In genomic region chr14:32317822-32318221, GRCm38 (mm10) we compare ENCODE assay signal across 15 mouse cellular contexts. TPM values are rescaled to one million over a fixed set of nuclear protein-coding genes. Genes with fewer than 3 reads are reported as not detected.
DNase-seq lines count a peak whose midpoint lies in the region; ATAC-seq and TF ChIP-seq lines count a peak whose summit lies in the region.
"Had no signal": no experiment of that assay in that cellular context is flagged by ENCODE, and none has a peak within 500 bp of the region (broad histone marks: within the 10 kb centered on the region; RNA-seq: fewer than 3 reads in every experiment).

No protein-coding gene starts in this region.

- TF ChIP-seq CTCF in E14TG2a.4 (conservative IDR thresholded peaks at IDR 0.05; ENCODE audit: low read length): no peak

- ATAC-seq in forebrain, embryonic 13.5 days: no peak
- no peak for ATAC-seq in midbrain, embryonic 13.5 days
- ATAC-seq: activated CD4-positive, CD25-positive, alpha-beta regulatory T cell, adult 4 months had no signal

- no peaks in the 10 kb centered on the region for H3K36me3 ChIP-seq in forebrain, embryonic 10.5 days (replicated peaks)
- H3K36me3 ChIP-seq in forebrain, embryonic 13.5 days (ENCODE audit: poor library complexity, severe bottlenecking): no peaks in the 10 kb centered on the region
- H3K36me3 ChIP-seq in E14TG2a.4 (ENCODE audit: insufficient read depth, low read length): no peaks in the 10 kb centered on the region
- H3K36me3 ChIP-seq in midbrain, embryonic 13.5 days: no peaks in the 10 kb centered on the region
- H3K36me3 ChIP-seq: heart, embryonic 13.5 days; limb, embryonic 15.5 days had no signal

- H3K9me3 ChIP-seq in forebrain, embryonic 10.5 days: no peaks in the 10 kb centered on the region
- no peaks in the 10 kb centered on the region for H3K9me3 ChIP-seq in forebrain, embryonic 13.5 days (replicated peaks)
- no peaks in the 10 kb centered on the region for H3K9me3 ChIP-seq in E14TG2a.4 (ENCODE audit: low read length)
- no peaks in the 10 kb centered on the region for H3K9me3 ChIP-seq in midbrain, embryonic 13.5 days
- H3K9me3 ChIP-seq: heart, embryonic 13.5 days; limb, embryonic 15.5 days had no signal

- no peak overlapping the region for H3K9ac ChIP-seq in forebrain, embryonic 13.5 days
- H3K9ac ChIP-seq in midbrain, embryonic 13.5 days (replicated peaks): no peak overlapping the region
- H3K9ac ChIP-seq: heart, embryonic 13.5 days; limb, embryonic 15.5 days had no signal

- H3K4me3 ChIP-seq in forebrain, embryonic 10.5 days: peak overlapping the region; percentile 32
- H3K4me3 ChIP-seq in forebrain, embryonic 13.5 days: no peak overlapping the region
- H3K4me3 ChIP-seq in E14TG2a.4 (replicated peaks; ENCODE audit: low read length): peak overlapping the region; percentile 78
- peak overlapping the region; percentile 14; the same call in 1 of the 2 replicates for H3K4me3 ChIP-seq in midbrain, embryonic 13.5 days (replicated peaks)
- H3K4me3 ChIP-seq: heart, embryonic 13.5 days; layer of hippocampus, adult 2 months; limb, embryonic 15.5 days; myocyte had no signal

- peaks cover 14% of the 10 kb centered on the region for H3K4me1 ChIP-seq in forebrain, embryonic 10.5 days
- H3K4me1 ChIP-seq in forebrain, embryonic 13.5 days: peaks cover 9% of the 10 kb centered on the region
- H3K4me1 ChIP-seq in E14TG2a.4 (replicated peaks; ENCODE audit: low read depth, low read length): peaks cover 49% of the 10 kb centered on the region
- H3K4me1 ChIP-seq in midbrain, embryonic 13.5 days (replicated peaks): peaks cover 13% of the 10 kb centered on the region

- DNase-seq in forebrain, embryonic 10.5 days (ENCODE audit: extremely low spot score, low spot score): peak; percentile 31
- DNase-seq in embryo, embryonic 9.5 days (ENCODE audit: extremely low spot score): peak; percentile 29
- no peak for DNase-seq in cerebellum, postnatal 4 days (ENCODE audit: low spot score in 2 of 2)
- no peak for DNase-seq in kidney, postnatal 4 days
- no peak for DNase-seq in ovary, postnatal 10 days (ENCODE audit: low spot score)
- DNase-seq: kidney, adult 11 months; lung, postnatal 10 days had no signal

- WGBS in forebrain, embryonic 10.5 days: 9% methylated on average over 4 of the region's 4 CpGs
- WGBS in forebrain, embryonic 13.5 days: 15% methylated on average over 4 of the region's 4 CpGs
- WGBS in midbrain, embryonic 13.5 days: 6% methylated on average over 4 of the region's 4 CpGs

- no peak overlapping the region for H3K27ac ChIP-seq in forebrain, embryonic 10.5 days
- no peak overlapping the region for H3K27ac ChIP-seq in forebrain, embryonic 13.5 days
- no peak overlapping the region for H3K27ac ChIP-seq in midbrain, embryonic 13.5 days
- H3K27ac ChIP-seq: heart, embryonic 13.5 days; layer of hippocampus, adult 2 months; limb, embryonic 15.5 days had no signal

- no peaks in the 10 kb centered on the region for H3K27me3 ChIP-seq in forebrain, embryonic 10.5 days (ENCODE audit: poor library complexity, severe bottlenecking)
- no peaks in the 10 kb centered on the region for H3K27me3 ChIP-seq in forebrain, embryonic 13.5 days
- no peaks in the 10 kb centered on the region for H3K27me3 ChIP-seq in E14TG2a.4 (ENCODE audit: insufficient read depth, low read length)
- no peaks in the 10 kb centered on the region for H3K27me3 ChIP-seq in midbrain, embryonic 13.5 days
- H3K27me3 ChIP-seq: heart, embryonic 13.5 days; limb, embryonic 15.5 days had no signal

- no peak overlapping the region; the same call in 1 of the 2 replicates for H3K4me2 ChIP-seq in forebrain, embryonic 13.5 days
- peak overlapping the region; percentile 12 for H3K4me2 ChIP-seq in midbrain, embryonic 13.5 days (replicated peaks)
- H3K4me2 ChIP-seq: heart, embryonic 13.5 days; limb, embryonic 15.5 days had no signal

RNA-seq across cellular contexts. Expression of gene Ogdhl, which starts 4.0 kb away (rescaled TPM):
- polyA plus RNA-seq in forebrain, embryonic 10.5 days (2016; fragmentation: Nextera tagmentation; extraction: Ambion mirVana): 18.3 and 18.4 TPM in 2 replicates
- 20.3 and 21.7 TPM in 2 replicates for polyA plus RNA-seq in forebrain, embryonic 13.5 days (2015; fragmentation: Nextera tagmentation; extraction: Ambion mirVana)
- 25.9 and 29.6 TPM in 2 replicates for polyA plus RNA-seq in midbrain, embryonic 13.5 days (2015; fragmentation: Nextera tagmentation; extraction: Ambion mirVana)

Comparison
In these comparisons a context has a peak if more than half of its experiments do, and no peak if none do; other contexts are left out.
1. DNase-seq: peak in forebrain, embryonic 10.5 days (single experiment) and embryo, embryonic 9.5 days (single experiment); none in cerebellum, postnatal 4 days (0 of 2), kidney, postnatal 4 days (0 of 2) and ovary, postnatal 10 days (single experiment).